Mouse (Mus musculus) heart, embryonic 12.5 days (tissue): ENCODE measurements around the gene Arntl. TPM values are rescaled to one million over a fixed set of nuclear protein-coding genes. Genes with fewer than 3 reads are reported as not detected.

Experiments used
- ATAC-seq: fragments of 200-750 bp; cut with Nextera tagmentation; 2 replicates; pipeline ENCODE4 v1.8.0; 2017; ENCODE audit warnings: moderate TSS enrichment, moderate library complexity; ENCODE audit not compliant: insufficient number of reproducible peaks, low FRiP score
- H3K27ac ChIP-seq: fragments of 300-500 bp; sonication (generic); 2 replicates; pipeline ENCODE4 v1.5.1; 2016; ENCODE audit warnings: mild to moderate bottlenecking, moderate library complexity; ENCODE audit not compliant: poor library complexity, severe bottlenecking
- H3K27me3 ChIP-seq: fragments of 300-500 bp; sonication (generic); replicated peaks from 2 replicates; pipeline ENCODE4 v1.6.1; 2016; ENCODE audit warnings: mild to moderate bottlenecking, moderate library complexity
- H3K36me3 ChIP-seq: fragments of 300-500 bp; sonication (generic); 2 replicates; pipeline ENCODE4 v1.6.1; 2016; ENCODE audit warnings: mild to moderate bottlenecking, moderate library complexity
- H3K4me1 ChIP-seq: fragments of 300-500 bp; sonication (generic); replicated peaks from 2 replicates; pipeline ENCODE4 v1.6.1; 2016; ENCODE audit warnings: mild to moderate bottlenecking
- H3K4me2 ChIP-seq: fragments of 300-500 bp; sonication (generic); 2 replicates; pipeline ENCODE4 v1.6.1; 2016; ENCODE audit warnings: mild to moderate bottlenecking, moderate library complexity
- H3K4me3 ChIP-seq: fragments of 300-500 bp; sonication (generic); 2 replicates; pipeline ENCODE4 v1.5.1; 2016; ENCODE audit warnings: mild to moderate bottlenecking
- H3K9ac ChIP-seq: fragments of 300-500 bp; sonication (generic); 2 replicates; pipeline ENCODE4 v1.6.1; 2016; ENCODE audit warnings: mild to moderate bottlenecking, moderate library complexity
- H3K9me3 ChIP-seq: fragments of 300-500 bp; sonication (generic); replicated peaks from 2 replicates; pipeline ENCODE4 v1.6.1; 2016; ENCODE audit warnings: mild to moderate bottlenecking, moderate library complexity
- WGBS: fragments of 180-500 bp; shearing (Covaris S2); methylation state at CpG from one replicate; pipeline ENCODE4 v1.1.7; 2016; 5-methylcytosine and 5-hydroxymethylcytosine counted together
- polyA plus RNA-seq: library from polyadenylated mRNA; unstranded; fragments of >200 nt; fragmentation: Nextera tagmentation; extraction: Ambion mirVana; gene quantifications from 2 replicates; pipeline ENCODE4 v1.2.1, GENCODE M21; 2016

Arntl gene
- polyA plus RNA-seq, 1 experiment from 2014 or later = 6.8 TPM

DNA sequence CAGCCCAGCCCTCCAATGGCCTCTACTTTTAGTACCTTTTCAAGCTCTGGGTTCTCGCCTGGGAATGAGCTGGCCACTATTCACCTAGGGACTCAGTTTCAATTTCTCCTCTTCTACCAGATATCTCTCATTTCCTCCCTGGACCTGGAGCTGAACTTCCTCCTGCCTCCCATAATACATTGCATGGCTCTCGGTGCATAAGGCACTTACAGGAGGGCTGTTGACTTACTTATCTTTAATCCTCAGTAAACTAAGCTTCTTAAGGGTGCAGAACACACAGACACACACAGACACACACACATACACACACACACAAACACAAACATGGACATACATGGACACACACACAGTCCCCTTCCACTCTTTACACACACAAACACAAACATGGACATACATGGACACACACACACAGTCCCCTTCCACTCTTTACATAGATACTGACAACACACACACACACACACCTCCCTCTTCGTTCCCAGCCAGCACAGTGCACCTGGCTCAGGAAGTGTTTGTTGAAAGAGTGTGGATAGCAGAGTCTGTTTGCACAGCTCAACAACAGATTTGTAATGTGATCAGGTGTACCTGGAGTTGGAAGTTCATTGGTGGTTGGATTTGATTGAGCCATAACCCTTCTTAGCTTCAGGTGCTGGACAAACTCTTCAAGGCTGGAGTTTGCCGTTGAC lies 32.3 kb downstream of the Arntl start:
- no peak overlapping the region for H3K4me2 ChIP-seq
- H3K36me3 ChIP-seq = no peaks in the 10 kb centered on the region
- ATAC-seq = no peak
- H3K4me3 ChIP-seq = no peak overlapping the region
- no peaks in the 10 kb centered on the region for H3K27me3 ChIP-seq
- H3K4me1 ChIP-seq = peaks cover 38% of the 10 kb centered on the region
- H3K9ac ChIP-seq = no peak overlapping the region
- WGBS = 66% methylated on average over 4 of the region's 4 CpGs
- H3K27ac ChIP-seq = 0 out of 2 replicates have a peak overlapping the region, but pooled peaks have one; percentile 13
- no peaks in the 10 kb centered on the region for H3K9me3 ChIP-seq

- Histone ChIP-seq H3K4me2 (no peak overlapping the region), H3K4me1 (peaks cover 40% of the 10 kb centered on the region), H3K9ac (no peak overlapping the region), H3K4me3 (no peak overlapping the region), H3K27me3 (no peaks in the 10 kb centered on the region), H3K27ac (peak overlapping the region; percentile 60), H3K9me3 (no peaks in the 10 kb centered on the region), H3K36me3 (no peaks in the 10 kb centered on the region)
- ATAC-seq = peak; percentile 49; the same call in 1 of the 2 replicates
- WGBS = 53% methylated on average over 1 of the region's 1 CpGs
Measured at GRCm38 (mm10) chr7:113240438-113240837, 33.2 kb downstream of the Arntl start.

DNA sequence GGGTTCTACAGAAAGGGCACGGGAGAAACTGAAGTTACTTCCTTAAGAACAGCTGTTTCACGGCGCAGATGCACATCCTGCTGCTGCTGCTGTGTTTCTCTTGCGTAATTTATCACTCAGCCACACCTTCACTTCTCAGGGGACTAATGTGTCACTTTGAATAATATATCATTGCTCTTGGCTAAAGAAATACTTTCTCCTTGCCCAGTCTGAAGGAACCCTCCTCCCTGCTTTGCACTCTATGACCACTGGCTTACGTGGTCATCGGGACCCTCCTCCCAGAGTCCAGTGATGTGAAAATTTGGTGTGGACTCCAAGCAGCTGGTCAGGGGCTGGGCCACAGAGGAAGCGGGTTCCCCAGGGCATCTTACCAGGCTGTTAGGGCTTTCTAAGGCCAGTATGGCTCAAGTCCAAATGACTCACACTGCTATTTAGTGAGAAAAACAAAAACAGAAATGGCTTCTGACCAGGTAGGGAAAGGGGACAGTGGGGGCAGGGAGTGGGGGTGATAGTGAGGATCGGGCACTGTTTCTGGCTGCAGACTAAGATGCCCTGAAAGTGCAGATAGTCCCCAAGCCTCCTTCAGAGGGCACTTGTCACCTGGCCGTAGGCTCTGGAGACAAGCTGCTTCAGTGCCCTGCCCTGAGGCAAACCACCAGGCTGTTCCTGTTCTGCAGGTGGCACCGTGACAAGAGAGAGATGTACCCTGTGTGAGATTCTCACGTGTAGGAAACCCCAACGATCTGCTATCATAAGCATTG lies 34.8 kb downstream of the Arntl start:
- Histone ChIP-seq H3K9me3 (no peaks in the 10 kb centered on the region), H3K27ac (no peak overlapping the region), H3K9ac (no peak overlapping the region), H3K36me3 (no peaks in the 10 kb centered on the region), H3K27me3 (no peaks in the 10 kb centered on the region), H3K4me1 (peaks cover 42% of the 10 kb centered on the region), H3K4me3 (no peak overlapping the region), H3K4me2 (no peak overlapping the region)
- ATAC-seq = no peak
- 68% methylated on average over 12 of the region's 12 CpGs for WGBS

GRCm38 (mm10) chr7:113242688-113243087 lies 35.4 kb downstream of the Arntl start:
- WGBS = 57% methylated on average over 6 of the region's 6 CpGs
- peaks cover 42% of the 10 kb centered on the region for H3K4me1 ChIP-seq
- no peak overlapping the region for H3K27ac ChIP-seq
- ATAC-seq = no peak
- H3K9me3 ChIP-seq = no peaks in the 10 kb centered on the region
- H3K4me2 ChIP-seq = no peak overlapping the region
- no peak overlapping the region for H3K9ac ChIP-seq
- no peaks in the 10 kb centered on the region for H3K36me3 ChIP-seq
- H3K4me3 ChIP-seq = no peak overlapping the region
- no peaks in the 10 kb centered on the region for H3K27me3 ChIP-seq

- no peak for ATAC-seq
- no peak overlapping the region for H3K4me3 ChIP-seq
- H3K36me3 ChIP-seq = no peaks in the 10 kb centered on the region
- H3K9me3 ChIP-seq = no peaks in the 10 kb centered on the region
- H3K4me2 ChIP-seq = no peak overlapping the region
- H3K4me1 ChIP-seq = peaks cover 50% of the 10 kb centered on the region
- no peak overlapping the region for H3K9ac ChIP-seq
- 79% methylated on average over 5 of the region's 5 CpGs for WGBS
- H3K27ac ChIP-seq = no peak overlapping the region
- no peaks in the 10 kb centered on the region for H3K27me3 ChIP-seq
Measured at GRCm38 (mm10) chr7:113245144-113245543, 37.9 kb downstream of the Arntl start.

GRCm38 (mm10) chr7:113246512-113246911 lies 39.2 kb downstream of the Arntl start:
- no peak overlapping the region for H3K4me3 ChIP-seq
- WGBS = 82% methylated on average over 4 of the region's 4 CpGs

DNA sequence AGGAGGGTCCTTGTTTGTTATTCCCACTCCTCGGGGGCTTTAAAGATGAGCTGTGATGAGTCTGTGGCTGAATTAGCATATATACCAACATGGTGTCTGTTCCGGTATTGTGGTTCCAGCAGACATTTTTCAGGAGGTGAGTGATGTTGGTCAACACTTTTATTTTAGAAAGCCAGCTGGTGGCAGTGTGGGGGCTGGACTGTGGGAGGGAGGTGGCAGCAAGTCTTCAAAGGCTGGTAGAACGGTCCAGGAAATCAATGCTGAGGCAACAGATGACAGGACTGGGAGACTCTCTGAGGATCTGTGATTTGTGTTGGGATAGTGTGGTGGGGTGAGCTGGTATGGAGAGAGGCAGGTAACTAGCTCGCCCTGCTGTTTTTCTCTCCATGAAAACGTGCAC lies 39.9 kb downstream of the Arntl start:
- H3K4me2 ChIP-seq = no peak overlapping the region
- no peak overlapping the region for H3K4me3 ChIP-seq
- H3K4me1 ChIP-seq = peaks cover 48% of the 10 kb centered on the region
- H3K36me3 ChIP-seq = no peaks in the 10 kb centered on the region
- no peak overlapping the region for H3K27ac ChIP-seq
- no peak overlapping the region for H3K9ac ChIP-seq
- no peak for ATAC-seq
- H3K27me3 ChIP-seq = no peaks in the 10 kb centered on the region
- WGBS = 65% methylated on average over 5 of the region's 5 CpGs
- no peaks in the 10 kb centered on the region for H3K9me3 ChIP-seq

More at GRCm38 (mm10) chr7:113246512-113246911, 39.2 kb downstream of the Arntl start:
- Histone ChIP-seq H3K9me3 (no peaks in the 10 kb centered on the region), H3K36me3 (no peaks in the 10 kb centered on the region), H3K27ac (no peak overlapping the region), H3K27me3 (no peaks in the 10 kb centered on the region), H3K4me2 (no peak overlapping the region), H3K4me1 (peaks cover 48% of the 10 kb centered on the region), H3K9ac (no peak overlapping the region)
- ATAC-seq = no peak

- Histone ChIP-seq H3K36me3 (no peaks in the 10 kb centered on the region), H3K9ac (no peak overlapping the region), H3K27ac (peak overlapping the region; percentile 96), H3K4me3 (no peak overlapping the region), H3K9me3 (no peaks in the 10 kb centered on the region), H3K27me3 (no peaks in the 10 kb centered on the region), H3K4me2 (peak overlapping the region; percentile 23; the same call in 1 of the 2 replicates), H3K4me1 (peaks cover 54% of the 10 kb centered on the region)
- peak; percentile 23; the same call in 1 of the 2 replicates for ATAC-seq
- WGBS = 48% methylated on average over 16 of the region's 16 CpGs
Measured at GRCm38 (mm10) chr7:113249134-113249825, 42.0 kb downstream of the Arntl start.

DNA sequence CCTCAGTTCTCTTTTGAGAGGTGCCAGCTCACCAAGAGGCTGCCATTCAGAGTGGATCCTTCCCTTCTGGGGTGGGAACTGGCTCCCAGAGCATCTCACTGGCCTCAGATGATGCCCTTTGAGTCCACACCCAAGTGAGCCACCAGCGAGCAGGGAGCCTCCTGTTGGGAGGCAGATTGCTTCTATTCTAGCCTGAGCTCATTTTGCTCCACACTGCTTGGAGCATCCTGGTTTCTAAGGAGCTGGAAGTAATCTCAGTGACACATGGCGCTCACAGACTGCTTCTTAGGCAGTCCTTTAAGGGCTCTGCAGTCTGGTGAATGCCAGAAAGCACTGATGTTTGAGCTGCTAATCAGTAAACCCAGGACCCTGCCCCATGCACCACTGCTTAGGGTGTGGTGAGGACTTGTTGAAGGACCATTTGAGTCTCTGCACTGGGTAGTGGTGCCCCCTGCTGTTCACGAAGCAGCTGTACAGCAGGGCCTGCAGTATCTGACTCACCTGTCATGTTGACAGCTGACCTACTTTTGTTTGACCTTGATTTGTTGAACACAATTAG lies 43.2 kb downstream of the Arntl start:
- no peaks in the 10 kb centered on the region for H3K36me3 ChIP-seq
- H3K27ac ChIP-seq = peak overlapping the region; percentile 96
- WGBS = 47% methylated on average over 3 of the region's 3 CpGs
- ATAC-seq = peak; percentile 71
- peak overlapping the region; percentile 37; the same call in 1 of the 2 replicates for H3K9ac ChIP-seq
- H3K4me1 ChIP-seq = peaks cover 59% of the 10 kb centered on the region
- no peaks in the 10 kb centered on the region for H3K9me3 ChIP-seq
- peak overlapping the region; percentile 21; the same call in 1 of the 2 replicates for H3K4me2 ChIP-seq
- H3K27me3 ChIP-seq = no peaks in the 10 kb centered on the region
- H3K4me3 ChIP-seq = no peak overlapping the region

DNA sequence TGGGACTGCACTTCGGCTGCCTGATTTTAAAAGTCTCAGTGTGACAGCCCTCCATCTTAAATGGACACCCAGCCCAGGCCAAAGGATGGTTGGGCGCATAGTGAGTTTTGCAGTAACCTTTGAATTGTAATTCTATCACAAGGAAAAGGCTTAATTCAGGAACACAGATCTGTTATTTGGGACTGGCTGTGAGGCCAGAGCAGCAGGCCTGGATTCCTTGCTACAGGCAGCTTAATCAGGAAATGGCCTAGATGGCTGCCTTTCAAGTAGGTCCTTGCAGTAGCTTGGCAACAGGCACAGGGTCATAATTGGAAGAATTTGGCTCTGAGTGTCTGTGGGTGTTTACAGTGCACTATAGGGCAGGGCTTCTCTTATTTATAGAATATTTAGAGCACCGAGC lies 43.7 kb downstream of the Arntl start:
- Histone ChIP-seq H3K4me3 (no peak overlapping the region), H3K27me3 (no peaks in the 10 kb centered on the region), H3K9me3 (no peaks in the 10 kb centered on the region), H3K4me2 (0 out of 2 replicates have a peak overlapping the region, but pooled peaks have one; percentile 11), H3K9ac (0 out of 2 replicates have a peak overlapping the region, but pooled peaks have one; percentile 37), H3K36me3 (no peaks in the 10 kb centered on the region), H3K4me1 (peaks cover 61% of the 10 kb centered on the region), H3K27ac (peak overlapping the region; percentile 96)
- ATAC-seq = peak; percentile 48; the same call in 1 of the 2 replicates
- 48% methylated on average over 3 of the region's 3 CpGs for WGBS
